Mouse (Mus musculus): ENCODE measurements at regions not wholly inside any gene's neighbourhood (a gene's known extent, or its start where the extent isn't known, plus 50 kb on each side); places are given as distances from the start of the nearest gene placed in this dataset.

- no peaks in the 10 kb centered on the region for H3K27me3 ChIP-seq (replicated peaks; ENCODE audit: control insufficient read depth, insufficient read depth, low read length)
- no peak overlapping the region for H3K9ac ChIP-seq (ENCODE audit: low read depth, low read length)
- 50% methylated on average over 3 of the region's 3 CpGs for WGBS
- no peaks in the 10 kb centered on the region for H3K4me1 ChIP-seq (replicated peaks; ENCODE audit: control insufficient read depth, insufficient read depth, low read length)
- H3K36me3 ChIP-seq (ENCODE audit: control insufficient read depth, insufficient read depth), result no peaks in the 10 kb centered on the region
- ATAC-seq, result no peak
- no peak overlapping the region for H3K27ac ChIP-seq (ENCODE audit: low read depth, low read length)
- no peak overlapping the region for H3K4me2 ChIP-seq (replicated peaks; ENCODE audit: low read depth)
- no peak for TF ChIP-seq CTCF (IDR thresholded peaks at IDR 0.05; ENCODE audit: low read depth)
- no peak overlapping the region for H3K4me3 ChIP-seq (ENCODE audit: low read depth, low read length)
- no peaks in the 10 kb centered on the region for H3K9me3 ChIP-seq (ENCODE audit: control insufficient read depth)
Measured at GRCm38 (mm10) chr17:51903885-51904284, 70.8 kb upstream of the Satb1 start.

GRCm38 (mm10) chr17:51899376-51899775, 66.3 kb upstream of the Satb1 start:
- Histone ChIP-seq H3K4me2 (replicated peaks; ENCODE audit: low read depth) (no peak overlapping the region), H3K36me3 (ENCODE audit: control insufficient read depth, insufficient read depth) (no peaks in the 10 kb centered on the region), H3K4me3 (ENCODE audit: low read depth, low read length) (no peak overlapping the region), H3K9ac (ENCODE audit: low read depth, low read length) (no peak overlapping the region), H3K4me1 (replicated peaks; ENCODE audit: control insufficient read depth, insufficient read depth, low read length) (no peaks in the 10 kb centered on the region), H3K9me3 (ENCODE audit: control insufficient read depth) (no peaks in the 10 kb centered on the region), H3K27me3 (replicated peaks; ENCODE audit: control insufficient read depth, insufficient read depth, low read length) (no peaks in the 10 kb centered on the region), H3K27ac (ENCODE audit: low read depth, low read length) (no peak overlapping the region)
- no peak for TF ChIP-seq CTCF (IDR thresholded peaks at IDR 0.05; ENCODE audit: low read depth)
- ATAC-seq, result no peak
- 73% methylated on average over 2 of the region's 2 CpGs for WGBS

GRCm38 (mm10) chr17:51896160-51896559, 63.1 kb upstream of the Satb1 start:
- Histone ChIP-seq H3K9me3 (ENCODE audit: control insufficient read depth) (no peaks in the 10 kb centered on the region), H3K27me3 (replicated peaks; ENCODE audit: control insufficient read depth, insufficient read depth, low read length) (no peaks in the 10 kb centered on the region), H3K36me3 (ENCODE audit: control insufficient read depth, insufficient read depth) (no peaks in the 10 kb centered on the region), H3K4me2 (replicated peaks; ENCODE audit: low read depth) (no peak overlapping the region), H3K9ac (ENCODE audit: low read depth, low read length) (no peak overlapping the region), H3K4me3 (ENCODE audit: low read depth, low read length) (no peak overlapping the region), H3K4me1 (replicated peaks; ENCODE audit: control insufficient read depth, insufficient read depth, low read length) (no peaks in the 10 kb centered on the region), H3K27ac (ENCODE audit: low read depth, low read length) (no peak overlapping the region)
- no peak for TF ChIP-seq CTCF (IDR thresholded peaks at IDR 0.05; ENCODE audit: low read depth)
- WGBS, result 81% methylated on average over 3 of the region's 3 CpGs
- ATAC-seq, result no peak

- Histone ChIP-seq H3K27ac (ENCODE audit: low read depth, low read length) (no peak overlapping the region), H3K4me1 (replicated peaks; ENCODE audit: control insufficient read depth, insufficient read depth, low read length) (no peaks in the 10 kb centered on the region), H3K9me3 (ENCODE audit: control insufficient read depth) (no peaks in the 10 kb centered on the region), H3K36me3 (ENCODE audit: control insufficient read depth, insufficient read depth) (no peaks in the 10 kb centered on the region), H3K4me2 (replicated peaks; ENCODE audit: low read depth) (no peak overlapping the region), H3K9ac (ENCODE audit: low read depth, low read length) (no peak overlapping the region), H3K27me3 (replicated peaks; ENCODE audit: control insufficient read depth, insufficient read depth, low read length) (no peaks in the 10 kb centered on the region), H3K4me3 (ENCODE audit: low read depth, low read length) (no peak overlapping the region)
- whole genome bisulfite sequencing, result 92% methylated on average over 8 of the region's 8 CpGs
- no peak for TF ChIP-seq CTCF (IDR thresholded peaks at IDR 0.05; ENCODE audit: low read depth)
- no peak for ATAC-seq
Measured at GRCm38 (mm10) chr17:51894278-51894677, 61.2 kb upstream of the Satb1 start.

- Histone ChIP-seq H3K4me3 (ENCODE audit: low read depth, low read length) (no peak overlapping the region), H3K36me3 (ENCODE audit: control insufficient read depth, insufficient read depth) (no peaks in the 10 kb centered on the region), H3K9me3 (ENCODE audit: control insufficient read depth) (no peaks in the 10 kb centered on the region), H3K4me2 (replicated peaks; ENCODE audit: low read depth) (no peak overlapping the region), H3K4me1 (replicated peaks; ENCODE audit: control insufficient read depth, insufficient read depth, low read length) (no peaks in the 10 kb centered on the region), H3K9ac (ENCODE audit: low read depth, low read length) (no peak overlapping the region), H3K27me3 (replicated peaks; ENCODE audit: control insufficient read depth, insufficient read depth, low read length) (no peaks in the 10 kb centered on the region), H3K27ac (ENCODE audit: low read depth, low read length) (no peak overlapping the region)
- no peak for TF ChIP-seq CTCF (IDR thresholded peaks at IDR 0.05; ENCODE audit: low read depth)
- ATAC-seq, result no peak
- WGBS, result 74% methylated on average over 3 of the region's 3 CpGs
Measured at GRCm38 (mm10) chr17:51892856-51893255, 59.8 kb upstream of the Satb1 start.

GRCm38 (mm10) chr17:51892159-51892558, 59.1 kb upstream of the Satb1 start:
- Histone ChIP-seq H3K27ac (ENCODE audit: low read depth, low read length) (no peak overlapping the region), H3K4me1 (replicated peaks; ENCODE audit: control insufficient read depth, insufficient read depth, low read length) (no peaks in the 10 kb centered on the region), H3K27me3 (replicated peaks; ENCODE audit: control insufficient read depth, insufficient read depth, low read length) (no peaks in the 10 kb centered on the region), H3K9ac (ENCODE audit: low read depth, low read length) (no peak overlapping the region), H3K9me3 (ENCODE audit: control insufficient read depth) (no peaks in the 10 kb centered on the region), H3K4me2 (replicated peaks; ENCODE audit: low read depth) (no peak overlapping the region), H3K36me3 (ENCODE audit: control insufficient read depth, insufficient read depth) (no peaks in the 10 kb centered on the region), H3K4me3 (ENCODE audit: low read depth, low read length) (no peak overlapping the region)
- TF ChIP-seq CTCF (IDR thresholded peaks at IDR 0.05; ENCODE audit: low read depth), result no peak
- WGBS, result 66% methylated on average over 4 of the region's 4 CpGs
- ATAC-seq, result no peak

All from intestine, postnatal 0 days (tissue).